Mouse (Mus musculus) liver, postnatal 0 days (tissue): ENCODE measurements around the gene Gja5.

Experiments used
- CTCF ChIP-seq: sonication (generic); IDR thresholded peaks from 2 replicates; pipeline ENCODE4 v1.5.1; 2016; ENCODE audit warnings: antibody characterized with exemption, low read depth
- EP300 ChIP-seq: IDR thresholded peaks from 2 replicates; pipeline ENCODE4 v1.6.1; 2016; ENCODE audit warnings: antibody characterized with exemption, low read depth, mild to moderate bottlenecking

DNA sequence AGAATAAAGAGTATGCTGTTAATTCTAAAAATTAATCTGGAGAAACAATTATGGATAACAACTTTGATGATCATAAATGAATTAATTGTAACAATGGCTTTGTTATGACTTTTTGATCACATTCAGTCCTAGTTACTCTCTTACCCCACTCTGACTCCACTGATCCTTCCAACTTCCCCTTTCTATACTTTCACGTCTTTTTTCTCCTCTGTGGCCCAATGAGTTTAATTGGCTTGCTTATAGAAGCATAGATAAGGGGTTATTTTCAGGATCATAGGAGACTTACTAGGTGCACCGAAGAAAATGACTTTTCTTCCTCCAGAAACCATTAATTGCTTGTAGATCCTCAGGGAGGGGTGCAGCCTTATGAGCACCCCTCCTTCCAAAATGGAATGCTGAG is 38.2 kb downstream of the Gja5 start:
- no peak for TF ChIP-seq CTCF
- TF ChIP-seq EP300: no peak
